Mouse (Mus musculus): Measurements from ENCODE around the gene Lbx2. TPM values are rescaled to one million over a fixed set of nuclear protein-coding genes. Genes with fewer than 3 reads are reported as not detected.

Lbx2 gene
- polyA plus RNA-seq, 1 experiment: 0.28 TPM

- Histone ChIP-seq H3K4me1 (ENCODE audit: control insufficient read depth, insufficient read depth, low read length) (no peaks in the 10 kb centered on the region), H3K4me3 (replicated peaks; ENCODE audit: insufficient read depth, low read depth, low read length) (no peak overlapping the region), H3K27me3 (ENCODE audit: control insufficient read depth, insufficient read depth, low read length) (peaks cover 14% of the 10 kb centered on the region; the same call in 1 of the 2 replicates), H3K27ac (ENCODE audit: insufficient read depth, low read length) (no peak overlapping the region)
- 28% methylated on average over 6 of the region's 6 CpGs for WGBS
- DNase-seq: no peak
- TF ChIP-seq CTCF (IDR thresholded peaks at IDR 0.05; ENCODE audit: borderline replicate concordance, insufficient read depth, low read depth, low read length) (no peak), POLR2A (IDR thresholded peaks at IDR 0.05; ENCODE audit: borderline replicate concordance, insufficient read depth, low read length) (no peak)
These were observed 19.7 kb upstream of the Lbx2 start for GRCm38 (mm10) chr6:83066441-83066840.

GRCm38 (mm10) chr6:83068221-83068620, 17.9 kb upstream of the Lbx2 start:
- H3K4me3 ChIP-seq (replicated peaks; ENCODE audit: insufficient read depth, low read depth, low read length): no peak overlapping the region
- peaks cover 14% of the 10 kb centered on the region; the same call in 1 of the 2 replicates for H3K27me3 ChIP-seq (ENCODE audit: control insufficient read depth, insufficient read depth, low read length)
- 14% methylated on average over 8 of the region's 8 CpGs for WGBS
- H3K27ac ChIP-seq (ENCODE audit: insufficient read depth, low read length): no peak overlapping the region
- DNase-seq: no peak
- H3K4me1 ChIP-seq (ENCODE audit: control insufficient read depth, insufficient read depth, low read length): no peaks in the 10 kb centered on the region
- TF ChIP-seq POLR2A (IDR thresholded peaks at IDR 0.05; ENCODE audit: borderline replicate concordance, insufficient read depth, low read length) (no peak), CTCF (IDR thresholded peaks at IDR 0.05; ENCODE audit: borderline replicate concordance, insufficient read depth, low read depth, low read length) (no peak)

GRCm38 (mm10) chr6:83068706-83069487, 17.3 kb upstream of the Lbx2 start:
- Histone ChIP-seq H3K27me3 (ENCODE audit: control insufficient read depth, insufficient read depth, low read length) (peaks cover 13% of the 10 kb centered on the region; the same call in 1 of the 2 replicates), H3K4me1 (ENCODE audit: control insufficient read depth, insufficient read depth, low read length) (no peaks in the 10 kb centered on the region), H3K4me3 (replicated peaks; ENCODE audit: insufficient read depth, low read depth, low read length) (no peak overlapping the region), H3K27ac (ENCODE audit: insufficient read depth, low read length) (no peak overlapping the region)
- TF ChIP-seq CTCF (IDR thresholded peaks at IDR 0.05; ENCODE audit: borderline replicate concordance, insufficient read depth, low read depth, low read length): no peak
- TF ChIP-seq POLR2A (IDR thresholded peaks at IDR 0.05; ENCODE audit: borderline replicate concordance, insufficient read depth, low read length): no peak
- WGBS: under 1% methylated on average over 81 of the region's 81 CpGs
- peak in 1 of 2 experiments; percentile 32 for DNase-seq

GRCm38 (mm10) chr6:83069488-83070246, 16.5 kb upstream of the Lbx2 start:
- no peak for TF ChIP-seq CTCF (IDR thresholded peaks at IDR 0.05; ENCODE audit: borderline replicate concordance, insufficient read depth, low read depth, low read length)
- no peak for TF ChIP-seq POLR2A (IDR thresholded peaks at IDR 0.05; ENCODE audit: borderline replicate concordance, insufficient read depth, low read length)
- under 1% methylated on average over 64 of the region's 69 CpGs for WGBS
- H3K4me1 ChIP-seq (ENCODE audit: control insufficient read depth, insufficient read depth, low read length): no peaks in the 10 kb centered on the region
- H3K27me3 ChIP-seq (ENCODE audit: control insufficient read depth, insufficient read depth, low read length): peaks cover 13% of the 10 kb centered on the region; the same call in 1 of the 2 replicates
- no peak overlapping the region for H3K4me3 ChIP-seq (replicated peaks; ENCODE audit: insufficient read depth, low read depth, low read length)
- no peak overlapping the region for H3K27ac ChIP-seq (ENCODE audit: insufficient read depth, low read length)
- DNase-seq: peak in 1 of 2 experiments; percentile 41

- peak in 1 of 2 experiments; percentile 27 for DNase-seq
- no peak for TF ChIP-seq CTCF (IDR thresholded peaks at IDR 0.05; ENCODE audit: borderline replicate concordance, insufficient read depth, low read depth, low read length)
- TF ChIP-seq POLR2A (IDR thresholded peaks at IDR 0.05; ENCODE audit: borderline replicate concordance, insufficient read depth, low read length): no peak
- H3K27ac ChIP-seq (ENCODE audit: insufficient read depth, low read length): no peak within 1 kb of the TSS
- no peaks in the 10 kb centered on the region for H3K4me1 ChIP-seq (ENCODE audit: control insufficient read depth, insufficient read depth, low read length)
- H3K27me3 ChIP-seq (ENCODE audit: control insufficient read depth, insufficient read depth, low read length): peaks cover 13% of the 10 kb centered on the region; the same call in 1 of the 2 replicates
- WGBS: under 1% methylated on average over 10 of the region's 10 CpGs
- no peak within 1 kb of the TSS for H3K4me3 ChIP-seq (replicated peaks; ENCODE audit: insufficient read depth, low read depth, low read length)
These were observed 16.1 kb upstream of the Lbx2 start, which contains the start of gene Tlx2 for GRCm38 (mm10) chr6:83070247-83070310. Tlx2 (minus strand) TSS chr6:83070293.

- Histone ChIP-seq H3K27ac (ENCODE audit: insufficient read depth, low read length) (no peak overlapping the region), H3K4me3 (replicated peaks; ENCODE audit: insufficient read depth, low read depth, low read length) (no peak overlapping the region), H3K27me3 (ENCODE audit: control insufficient read depth, insufficient read depth, low read length) (peaks cover 13% of the 10 kb centered on the region; the same call in 1 of the 2 replicates), H3K4me1 (ENCODE audit: control insufficient read depth, insufficient read depth, low read length) (no peaks in the 10 kb centered on the region)
- WGBS: 2% methylated on average over 53 of the region's 58 CpGs
- TF ChIP-seq CTCF (IDR thresholded peaks at IDR 0.05; ENCODE audit: borderline replicate concordance, insufficient read depth, low read depth, low read length) (no peak), POLR2A (IDR thresholded peaks at IDR 0.05; ENCODE audit: borderline replicate concordance, insufficient read depth, low read length) (no peak)
- peak; percentile 37 to 74 for DNase-seq
These were observed 15.6 kb upstream of the Lbx2 start for GRCm38 (mm10) chr6:83070311-83071219.

GRCm38 (mm10) chr6:83071220-83071619, 14.9 kb upstream of the Lbx2 start:
- DNase-seq: no peak
- TF ChIP-seq POLR2A (IDR thresholded peaks at IDR 0.05; ENCODE audit: borderline replicate concordance, insufficient read depth, low read length): no peak
- no peak for TF ChIP-seq CTCF (IDR thresholded peaks at IDR 0.05; ENCODE audit: borderline replicate concordance, insufficient read depth, low read depth, low read length)
- Histone ChIP-seq H3K27me3 (ENCODE audit: control insufficient read depth, insufficient read depth, low read length) (peaks cover 13% of the 10 kb centered on the region; the same call in 1 of the 2 replicates), H3K4me1 (ENCODE audit: control insufficient read depth, insufficient read depth, low read length) (no peaks in the 10 kb centered on the region), H3K27ac (ENCODE audit: insufficient read depth, low read length) (no peak overlapping the region), H3K4me3 (replicated peaks; ENCODE audit: insufficient read depth, low read depth, low read length) (no peak overlapping the region)
- 1% methylated on average over 24 of the region's 24 CpGs for WGBS
